Mouse (Mus musculus): ENCODE measurements around the gene Selenof. TPM values are rescaled to one million over a fixed set of nuclear protein-coding genes. Genes with fewer than 3 reads are reported as not detected.

Gene Selenof
- polyA plus RNA-seq, 1 experiment from 2014 or later: 470 TPM

DNA sequence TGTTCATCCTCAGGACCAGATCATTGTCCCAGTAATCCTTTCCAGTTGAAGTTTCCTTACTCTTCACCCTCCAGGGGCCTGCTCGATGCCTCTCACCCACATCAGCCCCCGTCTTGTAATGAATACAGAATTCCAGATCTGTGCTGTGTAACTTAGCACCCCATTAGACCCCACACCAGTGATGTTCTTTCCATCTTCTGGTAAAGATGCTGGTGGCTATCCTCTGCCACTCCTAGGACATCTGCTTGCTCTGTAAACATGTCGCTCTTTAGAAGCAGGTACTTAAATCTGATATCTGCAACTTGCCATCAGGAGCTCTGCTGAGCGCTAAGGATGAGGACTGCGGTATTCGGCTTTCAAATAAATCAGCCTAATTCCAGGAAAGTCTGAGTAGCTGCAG is 44.2 kb downstream of the Selenof start:
- WGBS: 67% methylated on average over 6 of the region's 6 CpGs
- Histone ChIP-seq H3K27ac (ENCODE audit: low read length) (no peak overlapping the region), H3K4me1 (ENCODE audit: control insufficient read depth, insufficient read depth, low read length) (peaks cover 33% of the 10 kb centered on the region), H3K9ac (ENCODE audit: low read length) (no peak overlapping the region), H3K36me3 (ENCODE audit: control insufficient read depth, insufficient read depth) (no peaks in the 10 kb centered on the region), H3K4me2 (ENCODE audit: low read depth, low read length) (no peak overlapping the region), H3K4me3 (ENCODE audit: low read length) (no peak overlapping the region), H3K27me3 (ENCODE audit: control insufficient read depth, insufficient read depth, low read length) (no peaks in the 10 kb centered on the region), H3K9me3 (replicated peaks; ENCODE audit: control insufficient read depth, low read length) (peaks cover 3% of the 10 kb centered on the region)
- no peak for ATAC-seq (replicated peaks; ENCODE audit: extremely low read depth, insufficient read depth, low FRiP score)

DNA sequence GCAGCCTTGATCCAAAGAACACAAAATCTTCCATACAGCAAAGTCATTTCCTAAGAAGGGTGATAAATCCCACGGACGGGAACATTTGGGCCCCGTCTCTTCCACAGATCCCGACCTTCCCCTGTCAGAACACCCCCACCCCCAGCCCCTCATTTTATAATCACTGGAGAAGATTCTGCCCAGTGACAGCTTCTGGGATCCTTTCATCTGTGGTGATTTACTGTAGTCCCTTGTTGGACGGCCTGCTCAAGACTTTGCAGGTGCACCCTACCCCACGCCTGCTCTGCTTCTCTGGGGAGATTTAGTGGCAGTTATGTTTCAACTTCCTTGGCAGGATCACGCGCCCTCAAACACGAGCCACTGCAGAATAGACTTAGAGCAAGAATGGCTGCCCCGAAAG is 44.6 kb downstream of the Selenof start:
- H3K36me3 ChIP-seq (ENCODE audit: control insufficient read depth, insufficient read depth): no peaks in the 10 kb centered on the region
- no peak overlapping the region for H3K4me2 ChIP-seq (ENCODE audit: low read depth, low read length)
- H3K27ac ChIP-seq (ENCODE audit: low read length): no peak overlapping the region
- no peak for ATAC-seq (replicated peaks; ENCODE audit: extremely low read depth, insufficient read depth, low FRiP score)
- no peak overlapping the region for H3K9ac ChIP-seq (ENCODE audit: low read length)
- peaks cover 33% of the 10 kb centered on the region for H3K4me1 ChIP-seq (ENCODE audit: control insufficient read depth, insufficient read depth, low read length)
- H3K9me3 ChIP-seq (replicated peaks; ENCODE audit: control insufficient read depth, low read length): peaks cover 3% of the 10 kb centered on the region
- no peaks in the 10 kb centered on the region for H3K27me3 ChIP-seq (ENCODE audit: control insufficient read depth, insufficient read depth, low read length)
- 67% methylated on average over 10 of the region's 10 CpGs for WGBS
- H3K4me3 ChIP-seq (ENCODE audit: low read length): no peak overlapping the region

DNA sequence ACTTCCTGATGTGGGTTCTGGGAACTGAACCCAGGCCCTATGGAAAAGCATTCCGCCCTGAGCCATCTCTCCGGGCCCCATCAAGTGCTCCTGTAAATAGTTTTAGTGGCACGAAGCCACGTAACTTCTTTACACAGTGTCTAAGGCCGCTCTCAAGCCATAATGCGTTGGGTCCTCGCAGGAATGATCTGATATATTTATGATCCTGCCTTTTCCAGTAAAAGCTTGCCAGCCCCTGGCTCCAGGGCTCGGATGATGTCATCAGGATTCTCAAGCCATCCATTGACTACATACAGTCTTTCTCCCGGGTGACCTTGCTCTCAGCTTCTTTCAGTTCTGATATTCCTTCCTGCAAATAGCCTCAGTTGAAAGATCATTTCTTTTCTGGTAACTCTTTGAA is 45.4 kb downstream of the Selenof start:
- Histone ChIP-seq H3K27me3 (ENCODE audit: control insufficient read depth, insufficient read depth, low read length) (no peaks in the 10 kb centered on the region), H3K4me1 (ENCODE audit: control insufficient read depth, insufficient read depth, low read length) (peaks cover 33% of the 10 kb centered on the region), H3K9me3 (replicated peaks; ENCODE audit: control insufficient read depth, low read length) (peaks cover 3% of the 10 kb centered on the region), H3K36me3 (ENCODE audit: control insufficient read depth, insufficient read depth) (no peaks in the 10 kb centered on the region), H3K4me2 (ENCODE audit: low read depth, low read length) (no peak overlapping the region), H3K4me3 (ENCODE audit: low read length) (no peak overlapping the region), H3K27ac (ENCODE audit: low read length) (no peak overlapping the region), H3K9ac (ENCODE audit: low read length) (no peak overlapping the region)
- WGBS: 37% methylated on average over 9 of the region's 9 CpGs
- no peak; the same call in 1 of the 2 replicates for ATAC-seq (replicated peaks; ENCODE audit: extremely low read depth, insufficient read depth, low FRiP score)

DNA sequence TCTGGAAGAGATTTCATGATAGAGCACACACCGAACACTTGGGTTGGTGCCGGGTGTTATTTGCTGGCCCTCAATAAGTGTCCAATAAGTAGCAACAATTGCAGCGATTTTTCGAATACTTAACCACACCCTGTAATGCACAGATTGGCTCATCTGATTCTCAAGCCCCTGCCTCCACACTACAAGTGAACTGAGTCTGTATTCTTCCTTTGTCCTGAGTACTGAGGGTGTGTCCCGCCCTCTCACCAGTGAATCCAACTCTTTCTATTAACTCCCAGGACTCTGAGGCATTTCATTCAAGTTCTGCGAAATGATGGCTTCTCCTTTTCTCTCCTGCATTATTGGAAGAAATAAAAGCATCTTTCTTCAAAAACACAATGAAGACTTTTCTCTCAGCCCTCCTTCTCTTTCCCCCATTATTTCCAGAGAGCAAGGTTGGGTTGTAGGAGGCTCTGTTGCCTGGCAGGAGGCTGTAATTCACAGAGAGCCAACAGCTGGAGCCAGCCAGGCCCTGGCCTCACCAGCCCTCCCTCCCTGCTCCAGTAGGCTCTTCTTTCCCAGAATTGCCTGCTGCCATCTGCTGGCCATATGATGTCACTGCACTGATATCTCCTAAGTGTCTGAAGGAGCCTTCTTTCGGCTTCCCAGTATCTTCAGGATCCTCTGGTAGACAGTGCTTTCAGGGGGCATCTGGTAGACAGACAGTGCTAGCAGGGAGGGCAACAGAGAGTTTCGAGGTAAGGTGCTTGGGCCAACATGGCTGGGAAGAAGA is 46.7 kb downstream of the Selenof start:
- WGBS: 65% methylated on average over 8 of the region's 8 CpGs
- Histone ChIP-seq H3K36me3 (ENCODE audit: control insufficient read depth, insufficient read depth) (no peaks in the 10 kb centered on the region), H3K27me3 (ENCODE audit: control insufficient read depth, insufficient read depth, low read length) (no peaks in the 10 kb centered on the region), H3K4me3 (ENCODE audit: low read length) (peak overlapping the region; percentile 23), H3K4me1 (ENCODE audit: control insufficient read depth, insufficient read depth, low read length) (peaks cover 32% of the 10 kb centered on the region), H3K9ac (ENCODE audit: low read length) (peak overlapping the region; percentile 54; the same call in 1 of the 2 replicates), H3K4me2 (ENCODE audit: low read depth, low read length) (peak overlapping the region; percentile 46), H3K9me3 (replicated peaks; ENCODE audit: control insufficient read depth, low read length) (peaks cover 3% of the 10 kb centered on the region), H3K27ac (ENCODE audit: low read length) (peak overlapping the region; percentile 70)
- ATAC-seq (replicated peaks; ENCODE audit: extremely low read depth, insufficient read depth, low FRiP score): peak; percentile 85

DNA sequence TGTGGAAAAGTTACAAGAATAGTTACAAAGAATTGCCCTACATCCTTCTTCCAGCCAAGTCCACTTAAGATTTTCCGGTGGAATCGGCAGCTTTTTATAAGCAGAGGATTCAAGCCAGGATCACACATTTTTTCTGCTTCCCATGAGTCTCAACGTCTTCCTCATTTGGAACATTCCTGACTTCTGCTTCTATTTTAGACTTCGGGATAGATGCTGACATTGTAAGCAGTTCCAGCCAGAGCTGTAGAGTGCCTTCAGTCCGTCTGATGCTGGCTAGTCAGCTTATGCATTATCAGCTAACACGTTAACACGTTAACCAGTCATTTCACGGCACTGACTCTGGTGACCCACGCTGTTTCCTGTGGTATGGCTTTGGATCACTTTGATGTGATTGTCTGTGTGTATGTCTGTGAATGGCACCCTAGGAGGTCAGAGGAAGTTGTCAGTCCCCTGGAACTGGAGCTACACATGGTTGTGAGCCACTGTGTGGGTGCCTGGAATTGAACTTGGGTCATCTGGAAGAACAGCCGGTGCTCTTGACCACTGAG is 47.6 kb downstream of the Selenof start:
- peak; percentile 63 for ATAC-seq (replicated peaks; ENCODE audit: extremely low read depth, insufficient read depth, low FRiP score)
- H3K4me3 ChIP-seq (ENCODE audit: low read length): peak overlapping the region; percentile 23

DNA sequence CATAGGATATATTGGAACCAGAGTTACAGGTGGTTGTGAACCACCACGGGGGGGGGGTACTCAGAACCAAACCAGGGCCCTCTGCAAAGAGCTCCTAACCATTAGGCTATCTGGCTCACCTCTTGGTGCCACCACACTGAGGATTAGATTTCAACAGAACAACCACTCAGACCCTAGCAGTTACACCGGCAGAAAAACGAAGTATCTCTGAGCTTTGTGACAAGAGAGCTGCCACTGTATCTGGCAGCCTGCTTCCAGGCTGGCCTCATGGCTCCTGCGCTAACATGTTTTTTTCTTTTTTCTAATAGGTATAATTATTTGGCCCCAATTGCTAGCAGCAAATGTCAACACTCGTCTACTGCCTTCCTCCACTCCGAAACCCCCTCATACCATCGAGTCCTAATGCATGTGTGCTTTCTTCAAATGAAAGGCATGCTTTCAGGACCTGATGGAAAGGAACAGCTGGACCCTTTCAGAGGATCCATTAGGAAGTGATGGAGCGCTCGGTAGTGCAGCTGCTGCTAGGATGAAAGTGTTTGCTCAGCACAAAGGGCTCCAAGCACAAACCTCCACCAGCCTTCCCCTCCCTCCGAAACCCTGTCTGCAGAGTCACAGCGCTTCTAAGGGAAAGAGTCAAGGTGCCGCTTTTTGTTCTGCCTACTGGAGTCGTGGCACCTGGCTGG is 53.0 kb downstream of the Selenof start:
- Histone ChIP-seq H3K4me2 (ENCODE audit: low read depth, low read length) (no peak overlapping the region), H3K4me1 (ENCODE audit: control insufficient read depth, insufficient read depth, low read length) (peaks cover 4% of the 10 kb centered on the region), H3K9ac (ENCODE audit: low read length) (no peak overlapping the region), H3K27me3 (ENCODE audit: control insufficient read depth, insufficient read depth, low read length) (no peaks in the 10 kb centered on the region), H3K9me3 (replicated peaks; ENCODE audit: control insufficient read depth, low read length) (peaks cover 8% of the 10 kb centered on the region), H3K36me3 (ENCODE audit: control insufficient read depth, insufficient read depth) (no peaks in the 10 kb centered on the region), H3K4me3 (ENCODE audit: low read length) (no peak overlapping the region), H3K27ac (ENCODE audit: low read length) (no peak overlapping the region)
- WGBS: 75% methylated on average over 13 of the region's 13 CpGs
- ATAC-seq (replicated peaks; ENCODE audit: extremely low read depth, insufficient read depth, low FRiP score): no peak

More for the DNA sequence above, 47.6 kb downstream of the Selenof start:
- peak overlapping the region; percentile 46 for H3K4me2 ChIP-seq (ENCODE audit: low read depth, low read length)
- H3K27me3 ChIP-seq (ENCODE audit: control insufficient read depth, insufficient read depth, low read length): no peaks in the 10 kb centered on the region
- H3K9ac ChIP-seq (ENCODE audit: low read length): peak overlapping the region; percentile 54
- WGBS: 21% methylated on average over 10 of the region's 10 CpGs
- no peaks in the 10 kb centered on the region for H3K36me3 ChIP-seq (ENCODE audit: control insufficient read depth, insufficient read depth)
- peaks cover 26% of the 10 kb centered on the region for H3K4me1 ChIP-seq (ENCODE audit: control insufficient read depth, insufficient read depth, low read length)
- H3K27ac ChIP-seq (ENCODE audit: low read length): peak overlapping the region; percentile 70
- H3K9me3 ChIP-seq (replicated peaks; ENCODE audit: control insufficient read depth, low read length): peaks cover 6% of the 10 kb centered on the region

DNA sequence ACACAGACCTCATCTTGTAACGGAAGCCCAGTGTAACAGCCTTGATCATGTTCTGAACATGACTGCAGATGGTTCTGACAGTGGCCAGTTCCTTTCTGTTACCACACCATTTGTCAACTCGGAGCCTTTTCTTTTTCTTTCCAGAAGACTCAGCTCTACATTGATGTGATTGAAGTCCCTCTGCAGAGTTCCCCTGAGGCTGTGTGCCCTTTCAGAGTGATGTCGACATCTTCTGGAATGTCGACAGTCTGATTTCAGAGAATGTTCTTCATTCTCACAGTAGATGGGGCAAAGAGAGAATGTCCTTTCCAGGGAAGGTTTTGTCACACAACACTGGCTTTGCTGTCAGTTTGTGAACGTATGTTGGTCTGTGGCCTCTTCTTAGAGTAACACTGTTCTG is 55.6 kb downstream of the Selenof start:
- peaks cover 7% of the 10 kb centered on the region for H3K4me1 ChIP-seq (ENCODE audit: control insufficient read depth, insufficient read depth, low read length)
- no peak for ATAC-seq (replicated peaks; ENCODE audit: extremely low read depth, insufficient read depth, low FRiP score)
- 62% methylated on average over 5 of the region's 5 CpGs for WGBS
- H3K27ac ChIP-seq (ENCODE audit: low read length): no peak overlapping the region
- no peak overlapping the region for H3K4me3 ChIP-seq (ENCODE audit: low read length)
- H3K27me3 ChIP-seq (ENCODE audit: control insufficient read depth, insufficient read depth, low read length): no peaks in the 10 kb centered on the region
- 0 out of 2 replicates have a peak, but pooled peaks cover 5% of the 10 kb centered on the region for H3K9me3 ChIP-seq (replicated peaks; ENCODE audit: control insufficient read depth, low read length)
- no peak overlapping the region for H3K9ac ChIP-seq (ENCODE audit: low read length)
- H3K4me2 ChIP-seq (ENCODE audit: low read depth, low read length): no peak overlapping the region
- H3K36me3 ChIP-seq (ENCODE audit: control insufficient read depth, insufficient read depth): no peaks in the 10 kb centered on the region

DNA sequence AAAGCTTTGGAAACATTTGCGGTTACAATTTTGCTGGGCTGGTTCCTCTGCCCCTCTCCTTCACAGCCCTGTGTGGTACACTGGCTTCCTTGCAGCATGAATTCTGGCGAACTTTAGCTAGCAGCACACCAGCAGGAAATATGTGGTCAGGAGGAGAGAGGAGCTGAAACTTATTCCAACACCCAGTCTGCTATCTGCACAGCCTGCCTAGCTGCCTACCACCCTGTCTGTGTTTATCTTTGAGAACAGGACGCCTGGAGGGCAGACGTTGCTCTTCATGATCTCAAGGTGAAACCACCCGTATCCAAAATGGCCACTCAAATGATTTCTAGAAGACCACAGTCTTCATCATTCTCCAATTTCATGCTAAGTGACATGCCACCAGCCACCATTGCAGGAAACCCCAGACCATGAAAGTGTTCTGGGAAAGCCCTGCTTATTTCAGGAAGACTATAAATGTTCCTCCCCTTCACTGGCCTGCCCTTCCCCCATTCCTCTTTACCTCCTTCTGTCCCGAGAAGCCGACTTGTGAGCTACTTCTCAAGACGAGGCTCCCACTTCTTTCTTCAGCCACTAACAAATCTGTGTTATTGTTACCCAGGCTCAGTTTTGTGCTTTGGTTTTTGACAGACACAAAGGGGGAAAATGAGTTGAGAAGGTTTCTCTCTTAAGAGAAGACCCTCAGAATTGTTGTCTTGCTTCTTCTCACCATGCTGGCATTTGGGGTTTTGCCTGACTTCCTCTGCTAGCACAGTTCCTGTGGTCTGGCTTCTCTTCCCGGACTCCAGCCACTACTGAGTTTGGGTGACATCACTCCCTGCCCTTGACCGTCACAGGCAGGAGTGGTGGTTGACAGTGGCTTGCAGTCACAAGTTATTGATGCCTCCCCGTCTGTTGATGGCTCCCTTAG is 58.2 kb downstream of the Selenof start:
- Histone ChIP-seq H3K36me3 (ENCODE audit: control insufficient read depth, insufficient read depth) (no peaks in the 10 kb centered on the region), H3K9ac (ENCODE audit: low read length) (no peak overlapping the region; the same call in 1 of the 2 replicates), H3K9me3 (replicated peaks; ENCODE audit: control insufficient read depth, low read length) (0 out of 2 replicates have a peak, but pooled peaks cover 2% of the 10 kb centered on the region), H3K27ac (ENCODE audit: low read length) (peak overlapping the region; percentile 15; the same call in 1 of the 2 replicates), H3K27me3 (ENCODE audit: control insufficient read depth, insufficient read depth, low read length) (no peaks in the 10 kb centered on the region), H3K4me3 (ENCODE audit: low read length) (no peak overlapping the region), H3K4me2 (ENCODE audit: low read depth, low read length) (no peak overlapping the region), H3K4me1 (ENCODE audit: control insufficient read depth, insufficient read depth, low read length) (peaks cover 7% of the 10 kb centered on the region)
- no peak for ATAC-seq (replicated peaks; ENCODE audit: extremely low read depth, insufficient read depth, low FRiP score)
- WGBS: 33% methylated on average over 11 of the region's 11 CpGs
